Mouse (Mus musculus) heart, postnatal 25 days (tissue): ENCODE measurements around the gene Slk. TPM values are rescaled to one million over a fixed set of nuclear protein-coding genes. Genes with fewer than 3 reads are reported as not detected.

ENCODE experiments used
- DNase-seq: peaks from one replicate; pipeline ENCODE4 v3.0.0; 2022; ENCODE audit warnings: low spot score
- intact Hi-C: fragments of 180-260 bp; cut with DNase I; formaldehyde crosslinking; loops from one replicate; pipeline ENCODE4 v1.15.1; 2025
- total RNA-seq, 2 experiments: library from RNA; stranded (reverse); gene quantifications; 2 replicates each; pipeline ENCODE4 v1.2.3; 2021

Gene Slk
- total RNA-seq: 10 to 100 TPM; 84.7 to 94.1 TPM

- intact Hi-C loops: loop anchor here (1.0 kb wide), 1 partner anchor 42 kb away; the partner anchor contains the start of gene Stn1
- DNase-seq: peak; percentile 80
Observed at GRCm38 (mm10) chr19:47579225-47579787, at the start of gene Slk. Gene Slk (plus strand): TSS chr19:47579678.

DNA sequence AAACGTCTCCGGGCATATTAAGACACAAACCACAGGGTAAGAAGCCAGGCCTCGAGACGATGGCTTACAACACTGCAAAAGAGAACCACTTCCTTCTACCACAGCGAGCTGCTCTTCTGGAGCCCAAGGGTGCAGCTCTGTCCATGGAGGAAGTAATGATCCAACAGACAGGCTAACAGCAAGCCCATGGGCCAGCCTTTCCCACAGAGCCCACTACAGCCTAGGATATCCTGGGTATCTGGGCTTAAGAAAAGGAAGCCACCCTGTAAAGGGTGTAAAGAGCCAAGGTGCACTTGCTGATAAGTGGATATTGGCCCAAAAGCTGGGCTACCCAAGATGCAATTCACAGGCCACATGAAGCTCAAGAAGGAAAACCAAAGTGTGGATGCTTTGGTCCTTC, 48.2 kb upstream of the Slk start:
- DNase-seq: no peak
- intact Hi-C loops: loop anchor here (10.0 kb wide), 1 partner anchor 203 kb away; the partner anchor contains the start of gene Sfr1

DNA sequence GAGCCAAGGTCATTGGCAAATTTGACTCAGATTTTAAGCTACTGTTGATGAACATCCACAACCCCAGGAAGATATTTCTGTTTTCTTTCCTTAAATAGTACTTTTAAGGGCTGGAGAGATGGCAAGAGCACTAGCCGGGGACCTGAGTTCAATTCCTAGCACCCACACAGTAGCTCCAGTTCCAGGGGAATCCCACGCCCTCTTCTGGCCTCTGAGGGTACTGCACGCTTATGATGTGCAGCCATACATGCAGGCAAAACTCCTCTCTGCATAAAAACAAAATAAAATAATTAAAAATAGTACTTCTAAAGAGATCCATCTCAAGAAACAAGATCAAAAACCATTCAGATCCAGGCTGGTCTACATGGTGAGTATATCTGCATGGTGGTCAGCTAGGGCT, 47.0 kb upstream of the Slk start:
- intact Hi-C loops: loop anchor here (10.0 kb wide), 1 partner anchor 202 kb away; the partner anchor contains the start of gene Sfr1
- no peak for DNase-seq

DNA sequence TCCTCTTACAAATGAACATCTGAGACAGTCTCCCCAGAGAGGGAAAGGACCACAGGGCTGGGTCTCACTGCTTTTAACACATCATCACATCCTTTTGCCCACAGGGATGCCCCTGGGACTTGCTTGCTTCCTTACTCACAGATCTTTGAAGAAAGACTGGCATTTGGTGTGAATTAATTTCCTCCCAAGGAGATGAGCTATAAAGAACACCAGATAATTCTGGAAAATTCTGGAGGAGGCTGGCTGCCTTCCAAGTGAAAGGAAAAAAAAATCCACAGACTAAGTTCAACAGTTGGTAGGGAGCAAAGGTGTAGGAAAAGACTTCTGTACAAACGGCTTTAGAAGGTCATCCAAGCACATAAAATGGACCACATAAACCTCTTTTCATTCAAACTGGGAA, 45.3 kb upstream of the Slk start:
- intact Hi-C loops: loop anchor here (2.0 to 10.0 kb wide), 2 partner anchors 19 to 201 kb away; partner anchors contain the start of gene Sfr1
- DNase-seq: no peak

- intact Hi-C loops: loop anchor here (1.0 to 10.0 kb wide), 2 partner anchors 43 to 198 kb away; partner anchors contain the start of genes Sfr1 and Slk
- peak; percentile 97 for DNase-seq
Observed at GRCm38 (mm10) chr19:47536521-47537299, 42.8 kb upstream of the Slk start.

- intact Hi-C loops: loop anchor here (1.0 to 10.0 kb wide), 2 partner anchors 42 to 197 kb away; partner anchors contain the start of genes Sfr1 and Slk
- DNase-seq: no peak
Observed at GRCm38 (mm10) chr19:47537300-47537792, 42.1 kb upstream of the Slk start, which contains the start of gene Stn1. Gene Stn1 (minus strand): TSS chr19:47537507.

- intact Hi-C loops: loop anchor here (1.0 to 10.0 kb wide), 2 partner anchors 41 to 197 kb away; partner anchors contain the start of genes Sfr1 and Slk
- DNase-seq: peak; percentile 23
Observed at GRCm38 (mm10) chr19:47537879-47538278, 41.6 kb upstream of the Slk start.

DNA sequence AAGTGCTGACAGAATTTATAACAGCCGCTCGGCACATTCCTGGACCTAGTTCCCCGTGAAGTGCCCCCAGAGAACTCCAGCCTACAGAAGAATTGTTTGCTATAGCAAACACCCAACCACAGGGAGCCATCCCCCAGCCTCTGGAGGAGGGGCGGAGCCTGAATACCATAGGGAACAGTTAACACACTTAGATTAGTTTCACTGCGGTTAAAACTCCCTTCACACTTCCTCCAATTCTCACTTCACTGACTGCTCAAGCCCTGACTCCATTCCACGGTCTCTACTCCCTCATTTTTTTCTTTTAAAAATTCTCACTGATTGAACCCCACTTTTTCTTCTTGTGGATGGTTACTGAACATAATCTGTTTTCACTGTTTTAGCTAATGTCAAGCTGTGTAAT, 40.7 kb upstream of the Slk start:
- no peak for DNase-seq
- intact Hi-C loops: loop anchor here (10.0 kb wide), 1 partner anchor 196 kb away; the partner anchor contains the start of gene Sfr1

GRCm38 (mm10) chr19:47542441-47542840, 37.0 kb upstream of the Slk start:
- DNase-seq: no peak
- intact Hi-C loops: no loop called here

DNA sequence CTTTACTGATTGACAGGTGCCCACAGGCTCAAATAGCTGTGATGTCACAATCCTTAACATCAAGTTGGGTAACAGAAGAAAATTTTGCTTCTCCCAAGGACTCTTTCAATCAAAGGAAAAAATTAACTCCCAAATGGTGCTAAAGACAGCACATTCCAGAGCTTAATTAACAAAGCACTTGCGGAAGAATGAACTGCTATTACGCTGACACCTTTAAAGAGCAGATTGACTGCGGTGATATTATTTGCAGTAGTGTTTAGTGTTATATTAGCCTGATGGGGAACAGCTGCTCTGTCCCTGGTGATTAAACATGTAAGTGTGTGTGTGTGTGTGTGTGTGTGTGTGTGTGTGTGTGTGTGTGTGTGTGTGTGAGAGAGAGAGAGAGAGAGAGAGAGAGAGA, 34.4 kb upstream of the Slk start:
- intact Hi-C loops: no loop called here

GRCm38 (mm10) chr19:47545528-47545927, 34.0 kb upstream of the Slk start:
- no peak for DNase-seq
- intact Hi-C loops: no loop called here

More for the DNA sequence above, 34.4 kb upstream of the Slk start:
- no peak for DNase-seq

DNA sequence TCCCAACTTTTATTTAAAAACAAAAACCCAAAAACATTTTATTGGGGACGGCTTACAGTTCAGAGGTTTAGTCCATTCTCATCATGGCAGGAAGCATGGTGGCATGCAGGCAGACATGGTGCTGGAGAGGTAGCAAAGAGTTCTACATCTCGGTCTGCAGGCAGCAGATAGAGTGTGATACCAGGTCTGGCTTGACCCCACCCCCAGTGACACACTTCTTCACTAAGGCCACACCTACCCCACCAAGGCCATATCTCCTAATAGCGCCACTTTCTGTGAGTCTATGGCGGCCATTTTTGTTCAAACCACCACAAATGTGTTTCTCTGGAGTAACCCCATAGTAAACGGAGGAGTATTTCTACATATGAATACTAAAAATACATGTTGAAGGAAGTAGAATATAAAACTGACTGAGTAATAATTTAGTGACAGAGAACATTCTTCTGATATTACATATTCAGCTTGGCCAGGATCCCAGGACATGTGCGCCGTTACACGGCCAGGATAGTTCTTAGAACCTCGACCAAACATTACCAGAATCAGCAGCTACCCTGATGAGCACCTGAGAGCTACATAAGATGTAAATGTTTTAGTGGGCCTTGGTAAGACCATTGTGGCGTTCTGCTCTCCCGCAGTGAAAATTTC, 30.9 kb upstream of the Slk start:
- DNase-seq: no peak
- intact Hi-C loops: no loop called here

DNA sequence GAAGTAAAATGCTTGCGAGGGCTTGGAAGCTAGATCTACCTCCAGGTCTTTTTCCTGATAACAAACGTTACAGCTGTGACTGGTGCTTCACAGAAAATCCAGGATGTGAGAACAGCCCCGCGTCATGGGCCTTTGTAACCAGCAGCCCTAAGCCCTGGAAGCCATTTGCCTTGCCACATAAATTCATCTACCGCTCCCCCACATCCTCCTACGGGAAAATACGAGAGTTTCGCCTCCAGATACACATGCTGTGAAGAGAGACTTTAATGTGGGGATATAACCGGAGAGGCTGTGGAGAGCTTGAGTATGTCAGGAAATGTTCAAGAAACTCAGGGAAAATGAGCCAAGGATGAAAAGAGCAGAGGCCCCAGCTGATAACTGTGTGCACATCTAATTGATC, 30.3 kb upstream of the Slk start:
- no peak for DNase-seq
- intact Hi-C loops: no loop called here

DNA sequence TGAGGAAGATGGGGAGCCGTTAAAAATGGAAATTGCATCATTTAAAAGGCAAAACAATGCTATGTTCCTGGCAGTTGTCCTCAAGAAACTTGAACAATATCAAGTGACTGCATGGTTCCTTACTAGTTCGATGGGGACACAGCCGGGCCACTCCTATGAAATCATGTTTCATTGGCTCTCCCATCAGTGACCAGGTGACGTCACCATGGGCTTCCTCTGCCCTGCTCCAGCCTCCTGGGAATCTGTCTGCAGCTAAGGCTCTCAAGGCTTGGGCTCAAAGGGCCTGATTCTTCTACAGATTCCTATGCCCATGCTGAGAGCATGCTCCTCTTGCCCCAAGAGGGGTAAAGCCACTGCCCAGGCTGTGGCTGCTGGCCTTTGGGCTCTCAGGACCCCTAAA, 29.9 kb upstream of the Slk start:
- intact Hi-C loops: no loop called here
- DNase-seq: no peak

GRCm38 (mm10) chr19:47559145-47559544, 20.3 kb upstream of the Slk start:
- intact Hi-C loops: no loop called here

GRCm38 (mm10) chr19:47559751-47560512, 19.5 kb upstream of the Slk start:
- intact Hi-C loops: no loop called here
- no peak for DNase-seq

More at GRCm38 (mm10) chr19:47559145-47559544, 20.3 kb upstream of the Slk start:
- DNase-seq: no peak

- intact Hi-C loops: no loop called here
- DNase-seq: no peak
Observed at GRCm38 (mm10) chr19:47560544-47561161, 18.8 kb upstream of the Slk start.

- intact Hi-C loops: no loop called here
- no peak for DNase-seq
Observed at GRCm38 (mm10) chr19:47561996-47562441, 17.5 kb upstream of the Slk start.

- DNase-seq: no peak
- intact Hi-C loops: no loop called here
Observed at GRCm38 (mm10) chr19:47563715-47564114, 15.8 kb upstream of the Slk start.
